Mouse (Mus musculus) forebrain, embryonic 10.5 days (tissue): ENCODE data around the gene Nedd9. TPM values are rescaled to one million over a fixed set of nuclear protein-coding genes. Genes with fewer than 3 reads are reported as not detected.

ENCODE experiments used
- DNase-seq: peaks from one replicate; pipeline ENCODE4 v3.0.0-alpha.2; 2017; ENCODE audit warnings: low spot score; ENCODE audit errors: extremely low spot score
- H3K27ac ChIP-seq: fragments of 300-500 bp; sonication (generic); 2 replicates; pipeline ENCODE4 v1.5.1; 2016; ENCODE audit warnings: mild to moderate bottlenecking
- H3K27me3 ChIP-seq: fragments of 300-500 bp; sonication (generic); 2 replicates; pipeline ENCODE4 v1.6.1; 2016; ENCODE audit warnings: mild to moderate bottlenecking; ENCODE audit not compliant: poor library complexity, severe bottlenecking
- H3K36me3 ChIP-seq: fragments of 300-500 bp; sonication (generic); replicated peaks from 2 replicates; pipeline ENCODE4 v1.6.1; 2016; ENCODE audit warnings: mild to moderate bottlenecking, moderate library complexity
- H3K4me1 ChIP-seq: fragments of 300-500 bp; sonication (generic); 2 replicates; pipeline ENCODE4 v1.6.1; 2016
- H3K4me3 ChIP-seq: fragments of 300-500 bp; sonication (generic); 2 replicates; pipeline ENCODE4 v1.5.1; 2016; ENCODE audit warnings: mild to moderate bottlenecking, moderate library complexity
- H3K9me3 ChIP-seq: fragments of 300-500 bp; sonication (generic); 2 replicates; pipeline ENCODE4 v1.6.1; 2016; ENCODE audit warnings: mild to moderate bottlenecking, moderate library complexity
- WGBS: fragments of 180-500 bp; shearing (Covaris S2); methylation state at CpG from one replicate; pipeline ENCODE4 v1.1.7; 2016; 5-methylcytosine and 5-hydroxymethylcytosine counted together
- polyA plus RNA-seq: library from polyadenylated mRNA; unstranded; fragments of >200 nt; fragmentation: Nextera tagmentation; extraction: Ambion mirVana; gene quantifications from 2 replicates; pipeline ENCODE4 v1.2.1, GENCODE M21; 2016

Nedd9 gene
- polyA plus RNA-seq, 1 experiment from 2014 or later, result 18.4 TPM

DNA sequence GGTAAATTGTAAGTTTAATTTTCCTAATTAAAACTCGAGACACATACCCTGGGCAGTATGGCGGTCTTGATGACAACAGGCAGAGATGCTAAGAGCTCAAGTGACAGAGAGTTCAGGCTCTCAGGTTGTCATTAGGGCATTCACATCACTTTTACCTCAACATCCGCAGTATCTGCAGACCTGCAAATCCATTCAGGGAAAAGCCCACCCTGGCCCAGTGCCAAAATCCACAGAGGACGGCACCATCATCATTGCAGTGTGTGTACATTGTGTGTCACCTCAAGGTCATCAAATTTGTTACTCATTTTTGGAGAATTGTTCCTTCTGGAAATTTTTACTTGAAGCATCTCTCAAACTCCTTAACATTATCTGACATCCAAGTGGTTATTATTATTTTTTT is 102.3 kb downstream of the Nedd9 start:
- Histone ChIP-seq H3K27ac (no peak overlapping the region), H3K4me3 (no peak overlapping the region), H3K4me1 (no peaks in the 10 kb centered on the region), H3K36me3 (no peaks in the 10 kb centered on the region), H3K9me3 (no peaks in the 10 kb centered on the region), H3K27me3 (no peaks in the 10 kb centered on the region)
- no peak for DNase-seq
- 88% methylated on average over 4 of the region's 4 CpGs for WGBS

DNA sequence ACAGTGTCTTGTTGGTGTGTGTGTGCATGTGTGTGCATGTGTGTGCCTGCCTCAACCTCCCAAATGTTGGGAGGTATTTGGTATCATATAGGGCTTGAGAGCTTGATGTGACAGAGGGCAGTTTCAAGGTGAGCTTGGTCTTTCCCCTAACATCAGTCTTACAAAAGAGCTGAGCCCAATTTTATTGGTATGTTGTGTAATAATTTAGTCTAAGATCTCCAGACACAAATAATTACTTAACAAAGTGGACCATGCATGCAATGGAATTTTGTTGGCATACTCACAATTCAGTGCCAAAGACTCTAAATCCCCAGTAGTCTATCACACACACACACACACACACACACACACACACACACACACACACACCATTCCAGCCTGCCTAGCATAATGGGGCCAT is 104.5 kb downstream of the Nedd9 start:
- Histone ChIP-seq H3K9me3 (no peaks in the 10 kb centered on the region), H3K36me3 (no peaks in the 10 kb centered on the region), H3K4me1 (no peaks in the 10 kb centered on the region; the same call in 1 of the 2 replicates), H3K27ac (no peak overlapping the region), H3K4me3 (no peak overlapping the region), H3K27me3 (no peaks in the 10 kb centered on the region)
- no peak for DNase-seq

DNA sequence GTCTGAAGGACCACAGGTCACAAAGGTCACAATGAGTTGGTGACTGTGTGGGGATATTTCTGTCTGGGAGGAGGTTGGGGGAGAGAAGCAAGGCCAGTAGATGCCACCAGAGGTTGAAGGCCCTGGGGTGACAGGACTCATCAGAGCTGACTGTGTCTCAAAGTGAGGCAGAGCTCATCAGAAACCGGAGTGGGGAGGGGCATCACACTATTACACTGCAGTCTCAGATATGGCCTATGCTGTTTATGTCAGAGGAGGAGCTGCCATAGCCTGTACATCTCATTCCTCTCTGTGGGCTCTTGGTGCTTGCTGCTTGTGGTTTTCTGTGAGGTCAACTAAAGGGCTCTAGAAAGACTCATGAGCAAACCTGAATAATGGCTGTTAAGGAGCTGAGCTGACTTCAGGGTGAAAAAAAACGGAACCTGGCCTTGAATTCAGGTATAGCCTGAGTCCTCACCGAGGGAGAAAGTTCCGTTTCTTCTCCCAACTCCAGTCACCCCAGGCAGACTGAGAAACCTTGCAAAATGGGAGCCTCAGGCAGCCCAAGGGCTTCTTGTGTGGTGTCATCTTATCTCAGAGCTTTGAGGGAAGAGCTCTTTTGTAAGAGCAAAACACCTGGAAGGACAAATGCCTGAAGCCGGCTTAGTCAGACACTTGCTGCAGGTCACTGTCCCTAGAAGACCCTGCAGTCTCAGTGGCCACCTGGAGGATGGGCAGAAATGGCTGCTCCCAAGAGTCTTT is 105.2 kb downstream of the Nedd9 start:
- no peak overlapping the region for H3K4me3 ChIP-seq
- H3K27me3 ChIP-seq, result no peaks in the 10 kb centered on the region
- no peaks in the 10 kb centered on the region for H3K9me3 ChIP-seq
- peaks cover 4% of the 10 kb centered on the region; the same call in 1 of the 2 replicates for H3K4me1 ChIP-seq
- DNase-seq, result no peak
- H3K27ac ChIP-seq, result no peak overlapping the region
- H3K36me3 ChIP-seq, result no peaks in the 10 kb centered on the region
- WGBS, result 89% methylated on average over 5 of the region's 5 CpGs

DNA sequence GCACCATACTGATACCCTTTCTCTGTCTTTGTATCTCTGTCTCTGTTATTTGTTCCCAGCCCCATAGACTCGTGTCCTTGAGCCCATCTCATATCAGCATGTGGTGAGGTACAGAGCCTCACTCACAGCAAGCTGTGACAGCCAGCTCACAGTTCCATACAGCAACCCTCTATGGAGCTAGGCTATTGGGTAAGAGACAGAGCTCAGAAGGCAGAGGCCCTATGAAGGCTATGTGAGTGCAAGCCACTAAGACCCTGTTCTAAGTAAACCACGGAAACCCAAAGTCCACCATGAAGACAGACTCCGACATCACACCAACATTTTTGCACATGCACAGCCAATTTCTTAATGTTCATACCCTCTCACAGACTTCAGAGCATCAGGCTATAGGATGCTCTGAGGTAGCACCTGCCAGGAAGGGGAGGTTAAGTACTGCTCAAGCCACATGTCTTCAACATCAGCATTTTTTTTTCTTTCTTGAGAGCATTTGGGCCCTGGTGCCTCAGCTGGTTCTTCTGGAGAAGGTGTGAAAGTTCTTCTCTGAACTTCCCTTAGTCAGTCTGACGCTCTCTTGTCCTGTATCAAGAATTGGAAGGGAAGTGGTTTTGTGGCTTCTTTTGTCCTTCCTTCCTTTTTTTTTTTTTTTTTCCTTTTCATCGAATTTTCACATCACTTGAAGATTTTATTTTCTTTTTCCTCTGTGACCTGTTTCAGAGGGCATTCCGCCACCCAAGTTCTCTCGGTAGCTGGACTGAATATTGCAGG is 105.9 kb downstream of the Nedd9 start:
- Histone ChIP-seq H3K4me3 (no peak overlapping the region), H3K36me3 (no peaks in the 10 kb centered on the region), H3K9me3 (no peaks in the 10 kb centered on the region), H3K4me1 (peaks cover 5% of the 10 kb centered on the region; the same call in 1 of the 2 replicates), H3K27me3 (no peaks in the 10 kb centered on the region), H3K27ac (no peak overlapping the region)
- DNase-seq, result no peak
- 86% methylated on average over 7 of the region's 7 CpGs for WGBS

DNA sequence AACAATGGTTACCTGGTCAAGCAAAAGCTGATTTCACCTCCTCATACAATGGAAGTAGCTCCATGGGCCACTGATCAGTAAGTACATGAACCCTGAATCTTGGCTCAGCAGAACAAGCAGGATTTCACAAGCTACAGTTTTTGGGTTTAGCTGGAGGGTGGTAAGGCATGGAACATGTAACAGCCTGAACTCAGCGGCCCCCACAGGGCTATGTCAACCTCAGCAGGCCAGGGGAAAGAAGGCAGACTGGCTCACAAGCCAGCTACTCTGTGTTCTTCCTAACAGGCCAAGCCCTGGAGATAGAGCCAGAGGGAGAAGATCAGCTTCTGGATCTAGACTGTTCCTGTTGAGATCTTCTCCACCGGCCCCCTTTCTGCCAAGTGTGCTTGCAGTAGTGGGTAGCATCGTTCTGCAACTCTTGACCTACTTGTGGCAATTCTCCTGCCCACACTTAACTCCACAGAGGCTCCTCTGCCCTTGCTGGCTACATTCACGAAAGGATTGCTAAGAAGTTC is 107.2 kb downstream of the Nedd9 start:
- no peak overlapping the region for H3K27ac ChIP-seq
- H3K4me3 ChIP-seq, result no peak overlapping the region
- H3K27me3 ChIP-seq, result no peaks in the 10 kb centered on the region
- H3K36me3 ChIP-seq, result no peaks in the 10 kb centered on the region
- DNase-seq, result no peak
- 89% methylated on average over 4 of the region's 4 CpGs for WGBS
- peaks cover 5% of the 10 kb centered on the region; the same call in 1 of the 2 replicates for H3K4me1 ChIP-seq
- H3K9me3 ChIP-seq, result no peaks in the 10 kb centered on the region

DNA sequence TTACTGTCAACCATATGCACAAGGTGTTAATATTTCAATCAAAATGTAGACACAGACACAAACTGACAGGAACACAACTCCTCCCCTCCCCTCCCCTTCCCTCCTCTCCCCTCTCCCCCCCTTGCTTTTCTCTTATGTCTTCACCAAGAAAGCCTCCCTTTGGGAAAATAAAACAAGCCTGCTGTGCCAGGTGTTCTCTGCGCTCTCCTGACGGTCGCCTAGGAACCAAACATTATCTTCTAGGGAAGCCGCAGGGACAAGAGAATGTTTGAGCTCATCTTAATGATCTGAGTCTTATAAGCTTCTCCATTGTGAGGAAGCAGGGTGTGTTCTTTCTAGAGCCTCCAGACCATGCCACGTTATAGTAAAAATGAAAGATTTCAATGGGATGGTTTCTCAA is 108.7 kb downstream of the Nedd9 start:
- Histone ChIP-seq H3K4me1 (peaks cover 5% of the 10 kb centered on the region; the same call in 1 of the 2 replicates), H3K36me3 (no peaks in the 10 kb centered on the region), H3K4me3 (no peak overlapping the region), H3K27ac (no peak overlapping the region), H3K9me3 (no peaks in the 10 kb centered on the region), H3K27me3 (no peaks in the 10 kb centered on the region)
- WGBS, result 73% methylated on average over 5 of the region's 5 CpGs
- no peak for DNase-seq

DNA sequence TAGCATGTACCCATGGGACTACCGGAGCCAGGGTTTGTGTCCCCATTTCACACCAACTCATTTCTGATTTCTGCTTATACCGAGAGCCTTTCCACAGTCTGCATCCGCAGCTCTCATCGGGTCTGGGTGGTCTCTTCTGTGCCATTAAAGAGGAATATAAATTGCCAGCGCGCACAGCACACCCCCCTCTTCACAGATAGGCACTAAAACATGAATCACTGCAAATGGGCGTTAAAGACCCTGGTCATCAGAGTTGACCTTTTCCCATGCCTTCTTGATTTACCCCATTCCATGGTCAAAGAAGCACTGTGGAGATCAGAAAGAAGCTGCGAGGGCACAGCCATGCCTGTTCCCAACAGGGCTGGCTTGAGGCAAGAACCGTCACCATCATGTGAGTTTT is 109.3 kb downstream of the Nedd9 start:
- Histone ChIP-seq H3K4me3 (no peak overlapping the region), H3K27ac (no peak overlapping the region), H3K9me3 (no peaks in the 10 kb centered on the region), H3K4me1 (peaks cover 8% of the 10 kb centered on the region; the same call in 1 of the 2 replicates), H3K36me3 (no peaks in the 10 kb centered on the region), H3K27me3 (no peaks in the 10 kb centered on the region)
- DNase-seq, result no peak
- 86% methylated on average over 9 of the region's 9 CpGs for WGBS

DNA sequence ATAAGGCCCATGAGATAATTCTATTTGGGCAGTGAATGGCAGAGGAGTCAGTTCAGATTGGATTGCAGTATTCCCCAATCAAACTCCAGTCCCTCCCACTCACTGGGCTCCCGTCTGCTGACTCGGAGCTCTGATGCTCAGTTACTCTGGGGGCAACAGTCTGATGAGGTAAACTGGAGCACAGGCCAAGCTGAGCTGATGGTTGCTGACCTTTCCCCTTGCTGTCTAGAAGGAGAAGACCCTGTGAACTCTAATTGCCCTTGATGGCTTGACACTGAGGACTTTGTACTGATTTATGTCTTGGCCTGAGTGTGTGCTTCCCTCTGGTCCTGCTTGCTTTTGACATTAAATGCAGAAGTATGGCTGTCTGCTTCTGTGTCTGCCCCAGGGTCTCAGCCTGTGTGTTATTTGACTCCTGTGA is 110.1 kb downstream of the Nedd9 start:
- DNase-seq, result no peak
- Histone ChIP-seq H3K4me1 (peaks cover 9% of the 10 kb centered on the region; the same call in 1 of the 2 replicates), H3K4me3 (no peak overlapping the region), H3K27ac (no peak overlapping the region), H3K27me3 (no peaks in the 10 kb centered on the region), H3K9me3 (no peaks in the 10 kb centered on the region), H3K36me3 (no peaks in the 10 kb centered on the region)
- WGBS, result 59% methylated on average over 2 of the region's 2 CpGs

DNA sequence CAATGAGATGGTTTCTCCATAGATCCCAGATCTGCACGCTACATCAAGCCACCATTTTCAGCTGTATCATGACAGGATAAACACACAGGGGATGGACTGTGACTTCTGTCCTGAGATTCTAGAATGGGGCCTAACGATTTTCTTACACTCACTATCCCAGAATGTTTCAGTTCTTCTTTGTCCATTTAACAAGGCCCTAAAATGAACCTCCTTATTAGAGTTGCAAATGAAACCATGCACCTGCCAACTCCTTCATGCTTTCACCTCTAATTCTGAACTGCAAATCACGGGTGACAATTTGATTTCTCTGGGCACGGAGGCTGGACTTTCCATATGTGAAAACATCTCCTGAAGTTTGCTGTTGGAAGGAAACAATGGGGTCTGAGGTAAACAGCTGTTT is 111.1 kb downstream of the Nedd9 start:
- WGBS, result 79% methylated on average over 4 of the region's 4 CpGs
- H3K27me3 ChIP-seq, result no peaks in the 10 kb centered on the region
- H3K36me3 ChIP-seq, result no peaks in the 10 kb centered on the region
- no peak overlapping the region for H3K27ac ChIP-seq
- DNase-seq, result no peak
- H3K4me1 ChIP-seq, result peaks cover 9% of the 10 kb centered on the region; the same call in 1 of the 2 replicates
- no peak overlapping the region for H3K4me3 ChIP-seq
- H3K9me3 ChIP-seq, result no peaks in the 10 kb centered on the region

DNA sequence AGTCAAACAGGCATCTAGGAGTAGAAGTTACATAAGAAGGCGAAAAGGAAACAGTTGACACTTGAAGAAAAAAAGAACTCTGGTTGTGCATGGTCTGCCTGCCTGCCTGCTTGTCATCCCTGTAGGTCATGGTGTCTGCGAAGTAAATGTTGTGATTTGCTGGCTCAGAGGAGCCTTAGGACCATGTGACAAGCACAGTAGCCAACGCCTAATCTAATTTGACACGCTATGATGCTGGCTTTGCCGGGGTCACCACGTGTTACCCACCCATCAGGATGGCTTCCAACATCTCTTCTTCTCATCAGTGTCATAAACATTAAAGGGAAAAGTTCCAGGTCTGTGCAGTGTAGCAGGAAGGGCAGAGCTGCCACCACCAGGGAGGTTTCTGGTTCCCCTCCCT is 111.5 kb downstream of the Nedd9 start:
- no peaks in the 10 kb centered on the region for H3K36me3 ChIP-seq
- no peak overlapping the region for H3K27ac ChIP-seq
- no peak for DNase-seq
- H3K27me3 ChIP-seq, result no peaks in the 10 kb centered on the region
- WGBS, result 78% methylated on average over 6 of the region's 6 CpGs
- H3K9me3 ChIP-seq, result no peaks in the 10 kb centered on the region
- no peak overlapping the region for H3K4me3 ChIP-seq
- peaks cover 9% of the 10 kb centered on the region; the same call in 1 of the 2 replicates for H3K4me1 ChIP-seq

DNA sequence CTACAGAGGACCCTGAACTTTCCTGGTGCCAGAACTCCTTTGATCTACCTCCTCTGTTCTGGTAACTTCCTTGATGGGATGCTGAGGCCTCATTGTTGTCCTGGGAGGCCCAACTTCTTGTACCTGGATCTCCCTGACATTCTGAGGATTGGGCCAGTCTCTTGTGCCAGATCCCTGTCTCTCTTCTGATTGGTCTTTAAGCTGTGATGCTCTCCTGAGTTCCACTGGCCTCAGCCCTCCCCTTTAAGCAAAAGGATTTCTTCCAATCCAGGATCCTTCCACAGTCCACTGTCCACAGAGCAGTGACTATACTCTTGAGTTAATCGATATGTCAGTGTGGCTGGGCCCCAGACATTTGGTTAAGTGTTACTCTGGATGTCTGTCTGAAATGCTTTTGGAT is 112.3 kb downstream of the Nedd9 start:
- Histone ChIP-seq H3K36me3 (no peaks in the 10 kb centered on the region), H3K4me1 (peaks cover 9% of the 10 kb centered on the region; the same call in 1 of the 2 replicates), H3K27ac (no peak overlapping the region), H3K4me3 (no peak overlapping the region), H3K9me3 (no peaks in the 10 kb centered on the region), H3K27me3 (no peaks in the 10 kb centered on the region)
- DNase-seq, result no peak
- WGBS, result 94% methylated on average over 1 of the region's 1 CpGs

DNA sequence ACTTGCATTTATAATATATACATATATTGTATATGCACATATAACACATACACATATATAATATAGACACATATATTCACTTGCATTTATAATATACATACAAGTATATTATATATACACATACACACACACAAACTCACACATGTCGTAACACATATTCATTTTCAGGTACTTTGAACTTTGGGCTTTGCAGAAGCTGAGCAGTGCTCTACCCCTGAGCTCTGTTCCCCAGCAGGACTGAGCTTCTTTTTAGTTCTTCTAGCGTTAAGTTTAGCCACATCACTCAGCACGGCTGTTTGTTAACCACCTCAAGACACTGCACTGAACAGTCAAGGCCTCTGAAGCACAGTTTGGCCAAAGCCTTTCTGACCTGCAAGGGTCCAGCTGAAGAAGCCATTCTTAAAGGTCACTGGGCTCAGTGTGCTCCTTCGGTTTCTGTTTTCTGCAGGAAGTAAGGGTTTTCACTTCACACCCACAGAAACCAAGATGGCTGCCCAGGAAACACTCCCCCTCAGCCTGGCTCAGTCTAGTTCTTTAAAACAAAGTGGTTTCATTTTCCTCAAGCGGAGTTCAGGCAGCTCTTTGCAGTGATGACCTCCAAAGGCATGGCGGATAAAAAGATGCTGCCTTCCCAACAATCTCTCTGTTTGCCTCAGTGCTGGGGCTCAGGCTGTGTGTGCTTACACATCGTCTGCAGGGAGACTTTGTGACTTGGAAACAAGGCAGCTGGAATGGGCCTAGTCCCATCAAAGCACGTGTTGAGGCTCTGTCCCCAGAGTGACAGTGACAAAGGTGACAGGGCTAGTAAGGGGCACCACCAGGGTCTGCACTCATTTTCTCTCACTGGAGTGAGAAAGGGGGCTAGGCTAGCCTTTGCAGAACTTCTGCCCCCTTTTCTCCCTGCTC is 114.4 kb downstream of the Nedd9 start:
- H3K4me3 ChIP-seq, result no peak overlapping the region
- H3K36me3 ChIP-seq, result no peaks in the 10 kb centered on the region
- no peak overlapping the region for H3K27ac ChIP-seq
- 81% methylated on average over 8 of the region's 8 CpGs for WGBS
- no peaks in the 10 kb centered on the region for H3K9me3 ChIP-seq
- no peak for DNase-seq
- peaks cover 9% of the 10 kb centered on the region; the same call in 1 of the 2 replicates for H3K4me1 ChIP-seq
- no peaks in the 10 kb centered on the region for H3K27me3 ChIP-seq
